In the genomic region with DNA sequence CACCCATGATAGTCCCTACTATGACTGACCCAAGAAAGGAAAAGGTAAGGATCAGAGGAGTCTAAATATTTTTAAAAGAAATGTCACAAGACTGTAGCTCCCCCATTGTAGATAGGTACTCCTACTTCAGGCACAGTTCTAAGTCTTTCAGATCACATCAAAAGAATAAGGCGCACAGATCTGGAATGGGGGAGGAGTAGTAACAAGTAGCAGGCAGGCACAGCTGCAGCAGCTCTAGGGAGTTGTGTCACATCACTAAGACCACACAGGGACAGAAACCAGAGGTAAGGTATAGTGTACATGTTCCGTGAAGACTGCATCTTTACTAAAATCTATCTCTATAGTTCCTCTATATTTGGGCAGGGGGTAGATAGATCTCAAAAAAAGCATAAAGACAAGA, we compare ENCODE assay signal across 21 mouse cellular contexts. TPM values are rescaled to one million over a fixed set of nuclear protein-coding genes. Genes with fewer than 3 reads are reported as not detected.
DNase-seq lines count a peak whose midpoint lies in the region; ATAC-seq and TF ChIP-seq lines count a peak whose summit lies in the region.
"Had no signal": no experiment of that assay in that cellular context is flagged by ENCODE, and none has a peak within 500 bp of the region (broad histone marks: within the 10 kb centered on the region; RNA-seq: fewer than 3 reads in every experiment).

No protein-coding gene starts in this region.

- H3K4me1 ChIP-seq in CH12.LX (ENCODE audit: control insufficient read depth in 1 of 2, insufficient read depth in 2 of 2), result peaks cover 0 to 55% of the 10 kb centered on the region in 2 experiments
- no peaks in the 10 kb centered on the region for H3K4me1 ChIP-seq in kidney, embryonic 15.5 days
- H3K4me1 ChIP-seq: embryonic facial prominence, embryonic 10.5 days; embryonic facial prominence, embryonic 12.5 days; forebrain, embryonic 13.5 days; forebrain, embryonic 15.5 days had no signal

- no peaks in the 10 kb centered on the region for H3K27me3 ChIP-seq in CH12.LX (replicated peaks)
- no peaks in the 10 kb centered on the region for H3K27me3 ChIP-seq in kidney, embryonic 15.5 days
- H3K27me3 ChIP-seq: embryonic facial prominence, embryonic 12.5 days; forebrain, embryonic 13.5 days; forebrain, embryonic 15.5 days had no signal

- H3K36me3 ChIP-seq in CH12.LX (replicated peaks in 1 of 2; ENCODE audit: control insufficient read depth in 1 of 2, insufficient read depth in 1 of 2, low read length in 1 of 2), result peaks cover 14 to 36% of the 10 kb centered on the region in 2 experiments
- H3K36me3 ChIP-seq in kidney, embryonic 15.5 days, result peaks cover 11% of the 10 kb centered on the region

- peaks cover 42% of the 10 kb centered on the region for H3K79me2 ChIP-seq in CH12.LX (replicated peaks; ENCODE audit: control insufficient read depth, extremely low read depth, insufficient read depth, poor library complexity, severe bottlenecking)

- dilution Hi-C loops in CH12.LX (cut with MboI; ENCODE audit: extremely low pct_ligation_motif_present, extremely low pct_unique_long_range_greater_than_20kb, low sequenced_read_pairs), result no loop called here

- H3K9ac ChIP-seq in CH12.LX (ENCODE audit: insufficient read depth, low read depth), result no peak overlapping the region
- H3K9ac ChIP-seq in kidney, embryonic 15.5 days, result no peak overlapping the region
- H3K9ac ChIP-seq: embryonic facial prominence, embryonic 12.5 days; forebrain, embryonic 13.5 days; forebrain, embryonic 15.5 days; forebrain, postnatal 0 days had no signal

- no peaks in the 10 kb centered on the region for H3K9me3 ChIP-seq in CH12.LX (replicated peaks; ENCODE audit: low read length)
- H3K9me3 ChIP-seq in kidney, embryonic 15.5 days (replicated peaks), result no peaks in the 10 kb centered on the region
- H3K9me3 ChIP-seq: embryonic facial prominence, embryonic 10.5 days; embryonic facial prominence, embryonic 12.5 days; forebrain, embryonic 13.5 days; forebrain, embryonic 15.5 days had no signal

- in situ Hi-C loops in CH12.LX (cut with MboI; ENCODE audit: low pct_ligation_motif_present, low pct_unique_long_range_greater_than_20kb, low sequenced_read_pairs), result loop anchor here (10.0 kb wide), 1 partner anchor 53 kb away; no protein-coding TSS in a partner anchor

- whole genome bisulfite sequencing in kidney, embryonic 15.5 days, result 84% methylated on average over 2 of the region's 2 CpGs

- no peak for TF ChIP-seq POLR2A in CH12.LX (IDR thresholded peaks at IDR 0.05; ENCODE audit: low read depth, low read length)

- H3K4me2 ChIP-seq in CH12.LX (ENCODE audit: insufficient read depth, low read depth, poor library complexity, severe bottlenecking), result no peak overlapping the region
- no peak overlapping the region for H3K4me2 ChIP-seq in kidney, embryonic 15.5 days
- H3K4me2 ChIP-seq: embryonic facial prominence, embryonic 12.5 days; forebrain, embryonic 13.5 days; forebrain, embryonic 15.5 days had no signal

- H3K27ac ChIP-seq in CH12.LX (ENCODE audit: insufficient read depth, low read depth), result peak overlapping the region; percentile 30
- H3K27ac ChIP-seq in kidney, embryonic 15.5 days, result no peak overlapping the region
- H3K27ac ChIP-seq: embryonic facial prominence, embryonic 10.5 days; embryonic facial prominence, embryonic 12.5 days; forebrain, embryonic 13.5 days; forebrain, embryonic 15.5 days had no signal

- TF ChIP-seq EP300 in CH12.LX (IDR thresholded peaks at IDR 0.05; ENCODE audit: low read length), result no peak

- DNase-seq in A20 (ENCODE audit: low read depth, low spot score) (peak; percentile 22), CH12.LX (ENCODE audit: extremely low read depth) (peak; percentile 40)
- DNase-seq in thymus, postnatal 14 days, result peak; percentile 55
- DNase-seq in kidney, postnatal 10 days, result no peak
- DNase-seq in natural killer cell, adult 2 months (ENCODE audit: low spot score in 2 of 2), result no peak
- DNase-seq: adrenal gland, adult 2 months; adrenal gland, postnatal 10 days; adrenal gland, postnatal 25 days; B cell, adult 2 months; cerebellum, adult 11-12 months; cerebellum, adult 2 months; cerebellum, adult 9-10 months; cerebellum, postnatal 10 days; cerebellum, postnatal 25 days; forebrain, postnatal 0 days had no signal

- H3K4me3 ChIP-seq in CH12.LX (replicated peaks in 1 of 3; ENCODE audit: low read depth in 2 of 3, low read length in 2 of 3, poor library complexity in 1 of 3), result no peak overlapping the region
- no peak overlapping the region for H3K4me3 ChIP-seq in kidney, embryonic 15.5 days (replicated peaks)
- H3K4me3 ChIP-seq: embryonic facial prominence, embryonic 10.5 days; embryonic facial prominence, embryonic 12.5 days; forebrain, embryonic 13.5 days; forebrain, embryonic 15.5 days had no signal

- no peak for TF ChIP-seq CTCF in CH12.LX (conservative IDR thresholded peaks at IDR 0.05 in 1 of 2, IDR thresholded peaks at IDR 0.05 in 1 of 2; ENCODE audit: low read depth in 2 of 2, low read length in 2 of 2)

- no peak for TF ChIP-seq RAD21 in CH12.LX (IDR thresholded peaks at IDR 0.05; ENCODE audit: low read depth, low read length)

- no peak for ATAC-seq in kidney, embryonic 15.5 days (replicated peaks; ENCODE audit: low FRiP score)
- ATAC-seq: CD4-positive, CD25-positive, alpha-beta regulatory T cell, adult 4 months; forebrain, embryonic 13.5 days; forebrain, embryonic 15.5 days; forebrain, postnatal 0 days had no signal

TF ChIP-seq in CH12.LX, 34 proteins besides CTCF, POLR2A, EP300 and RAD21:
- TF ChIP-seq MXI1 (IDR thresholded peaks at IDR 0.05; ENCODE audit: low read depth, low read length) (no peak), JUND (conservative IDR thresholded peaks at IDR 0.05; ENCODE audit: low read depth, low read length) (no peak), USF1 (IDR thresholded peaks at IDR 0.05; ENCODE audit: low read depth, low read length) (no peak), NRF1 (IDR thresholded peaks at IDR 0.05; ENCODE audit: low read depth, low read length) (no peak), SMC3 (IDR thresholded peaks at IDR 0.05; ENCODE audit: low read depth, low read length) (no peak), ETS1 (conservative IDR thresholded peaks at IDR 0.05; ENCODE audit: low read depth, low read length) (no peak), ZNF384 (IDR thresholded peaks at IDR 0.05; ENCODE audit: low read depth, low read length) (no peak), MAFK (IDR thresholded peaks at IDR 0.05; ENCODE audit: insufficient replicate concordance, low read length) (no peak), E2F4 (IDR thresholded peaks at IDR 0.05; ENCODE audit: insufficient replicate concordance, low read depth, low read length) (no peak), MYC (IDR thresholded peaks at IDR 0.05; ENCODE audit: low read depth, low read length) (no peak), MAX (IDR thresholded peaks at IDR 0.05; ENCODE audit: low read length) (no peak), KAT2A (IDR thresholded peaks at IDR 0.05; ENCODE audit: insufficient replicate concordance, low read length) (no peak), BHLHE40 (IDR thresholded peaks at IDR 0.05; ENCODE audit: low read depth, low read length) (no peak), POLR2AphosphoS2 (IDR thresholded peaks at IDR 0.05; ENCODE audit: low read depth, low read length) (no peak), ELF1 (IDR thresholded peaks at IDR 0.05; ENCODE audit: low read depth, low read length) (no peak), TCF12 (IDR thresholded peaks at IDR 0.05; ENCODE audit: low read depth, low read length) (no peak)

RNA-seq across cellular contexts. Expression of a gene that starts 29.8 kb away (rescaled TPM):
- total RNA-seq in CH12.LX (2012; rRNA removed) (12.7 and 12.9 TPM in 2 replicates), CH12.LX (2014; rRNA removed) (35.4 and 39.3 TPM in 2 replicates)
- polyA plus RNA-seq in CH12.LX (2012; ENCODE audit: insufficient read length, low read depth), result 17.2 and 19.2 TPM in 2 replicates
- polyA plus RNA-seq in kidney, embryonic 15.5 days (2015; fragmentation: Nextera tagmentation; extraction: Ambion mirVana), result 51.2 and 55.6 TPM in 2 replicates

RNA-seq across cellular contexts. Expression of a gene that starts 29.8 kb away (rescaled TPM):
- total RNA-seq in CH12.LX (2012; rRNA removed) (16.4 and 18.5 TPM in 2 replicates), CH12.LX (2014; rRNA removed) (30.4 and 32.7 TPM in 2 replicates)
- 28.1 and 30.6 TPM in 2 replicates for polyA plus RNA-seq in CH12.LX (2012; ENCODE audit: insufficient read length, low read depth)
- polyA plus RNA-seq in kidney, embryonic 15.5 days (2015; fragmentation: Nextera tagmentation; extraction: Ambion mirVana), result 14.9 and 17.2 TPM in 2 replicates

RNA-seq across cellular contexts. Expression of a gene that starts 44.5 kb away (rescaled TPM):
- 8.1 and 8.3 TPM in 2 replicates for total RNA-seq in CH12.LX (2012; rRNA removed)
- 17.0 TPM in 2 replicates for total RNA-seq in CH12.LX (2014; rRNA removed)
- 20.2 and 22.3 TPM in 2 replicates for polyA plus RNA-seq in CH12.LX (2012; ENCODE audit: insufficient read length, low read depth)
- 5.6 and 6.4 TPM in 2 replicates for polyA plus RNA-seq in kidney, embryonic 15.5 days (2015; fragmentation: Nextera tagmentation; extraction: Ambion mirVana)

Comparison
In these comparisons a context has a peak if more than half of its experiments do, and no peak if none do; other contexts are left out.
1. DNase-seq: peak in A20 (single experiment), CH12.LX (single experiment) and thymus, postnatal 14 days (single experiment); none in kidney, postnatal 10 days (single experiment) and natural killer cell, adult 2 months (0 of 2).